Mouse (Mus musculus) cerebellum, adult 2 months (tissue): ENCODE results near the gene Btg4.

Experiments used
- CTCF ChIP-seq: fragments of 200-500 bp; IDR thresholded peaks from 2 replicates; pipeline ENCODE4 v1.5.1; 2011; ENCODE audit warnings: low read depth, mild to moderate bottlenecking, control low read depth, low read length, moderate library complexity, borderline replicate concordance; ENCODE audit not compliant: insufficient read depth
- POLR2A ChIP-seq: fragments of 200-500 bp; IDR thresholded peaks from 2 replicates; pipeline ENCODE4 v1.6.1; 2011; ENCODE audit warnings: low read length, control low read depth, borderline replicate concordance; ENCODE audit not compliant: insufficient read depth

DNA sequence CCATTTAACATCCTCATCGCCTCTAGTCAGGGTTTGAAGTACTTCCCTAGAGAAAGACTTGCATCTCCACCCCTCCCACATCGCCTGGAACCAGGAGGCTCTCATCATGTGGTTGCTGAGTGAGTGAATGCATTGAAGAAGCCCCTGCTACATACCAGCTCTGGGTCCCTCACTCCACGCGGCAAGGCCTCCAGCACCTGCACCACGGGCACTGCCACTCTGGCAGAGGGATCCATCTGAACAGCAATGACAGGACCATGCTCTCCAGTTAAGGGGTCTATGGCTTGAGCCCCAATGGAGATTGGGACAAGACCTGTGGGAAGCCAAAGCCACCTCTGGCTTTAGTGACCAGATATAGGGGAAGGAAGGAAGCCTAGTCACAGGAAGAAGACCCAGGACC lies 86.6 kb downstream of the Btg4 start:
- TF ChIP-seq CTCF (no peak), POLR2A (no peak)
